Mouse (Mus musculus): ENCODE measurements around the gene Cdca3.

DNA sequence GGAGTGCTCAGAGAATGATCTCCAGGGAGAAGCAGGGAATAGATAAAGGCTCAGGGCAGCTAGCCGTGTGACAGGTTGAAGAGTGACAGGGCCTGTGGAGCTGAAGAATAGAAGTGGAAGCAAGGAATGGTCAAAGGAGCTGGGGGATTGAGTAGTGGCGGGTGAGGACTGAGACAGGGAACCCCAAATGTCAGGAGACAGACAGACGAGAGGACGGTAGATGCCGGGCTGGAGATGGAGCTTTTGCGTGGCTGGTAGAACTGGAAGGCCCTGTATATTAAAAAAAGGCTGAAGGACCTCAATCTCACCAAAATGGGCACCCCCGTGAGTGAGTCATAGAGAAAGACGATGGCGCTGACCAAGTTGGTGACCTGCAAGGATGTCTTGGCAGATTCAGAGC lies 31.2 kb downstream of the Cdca3 start:
- TF ChIP-seq CTCF (IDR thresholded peaks at IDR 0.05): no peak
- TF ChIP-seq EP300 (IDR thresholded peaks at IDR 0.05): no peak
